Mouse (Mus musculus) gastrocnemius, adult 2 months (tissue): ENCODE measurements around the gene Adam15. TPM values are rescaled to one million over a fixed set of nuclear protein-coding genes. Genes with fewer than 3 reads are reported as not detected.

Source experiments
- DNase-seq: peaks from one replicate; pipeline ENCODE4 v3.0.0; 2022
- H3K27ac ChIP-seq: fragments of 200-600 bp; 2 replicates; pipeline ENCODE4 v1.8.1; 2022; ENCODE audit warnings: mild to moderate bottlenecking
- H3K4me3 ChIP-seq: fragments of 200-600 bp; 2 replicates; pipeline ENCODE4 v1.8.1; 2022; ENCODE audit warnings: mild to moderate bottlenecking, moderate library complexity
- CTCF ChIP-seq: fragments of 200-600 bp; IDR thresholded peaks from 2 replicates; pipeline ENCODE4 v1.8.1; 2022; ENCODE audit warnings: antibody characterized with exemption, mild to moderate bottlenecking, moderate library complexity
- intact Hi-C: fragments of 180-260 bp; cut with DNase I; formaldehyde crosslinking; loops from one replicate; pipeline ENCODE4 v1.15.1; 2025
- total RNA-seq, 2 experiments: library from RNA; stranded (reverse); gene quantifications; 2 replicates each; pipeline ENCODE4 v1.2.3; 2021

The Adam15 gene
- total RNA-seq, 2 experiments from 2014 or later = 21.7 to 30.5 TPM

DNA sequence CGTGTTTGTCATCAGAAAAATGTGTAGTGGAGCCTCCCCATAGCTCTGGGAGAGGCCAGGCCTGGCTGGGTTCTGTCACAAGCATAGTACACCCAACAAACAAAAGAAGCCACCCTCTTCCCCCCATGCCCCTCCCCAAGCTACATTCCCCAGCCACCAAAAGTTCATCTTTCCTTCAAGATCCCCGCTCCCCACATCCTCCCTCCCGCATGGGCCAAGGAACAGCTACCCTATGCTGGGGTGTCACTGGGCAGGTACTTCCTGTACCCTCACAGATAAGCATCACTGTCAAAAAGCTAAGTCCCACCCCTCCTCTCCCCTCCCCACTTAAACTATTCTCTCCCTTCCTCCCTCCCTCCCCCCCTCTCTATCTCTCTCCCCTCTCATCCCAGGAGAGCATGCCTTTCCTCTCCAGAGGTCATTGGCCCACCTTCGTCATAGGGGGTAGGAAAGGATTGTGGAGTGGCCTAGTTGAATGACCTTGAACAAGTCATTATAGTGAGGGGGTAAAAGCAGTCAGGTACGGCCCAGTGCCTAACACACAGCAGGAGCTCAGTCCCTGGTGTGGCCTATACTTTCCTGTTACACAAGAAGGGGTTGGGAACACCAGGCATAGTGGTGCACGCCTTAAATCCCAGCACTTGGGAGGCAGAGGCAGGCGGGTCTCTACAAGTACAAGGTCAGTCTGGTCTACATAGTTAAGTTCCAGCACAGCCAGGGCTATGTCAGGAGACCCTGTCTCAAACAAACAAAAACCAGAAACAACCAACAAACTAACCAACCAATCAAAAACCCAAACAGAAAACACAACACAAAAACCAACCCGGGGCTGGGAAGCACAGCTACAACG, 32.5 kb upstream of the Adam15 start:
- DNase-seq = no peak
- intact Hi-C loops = no loop called here
- TF ChIP-seq CTCF = no peak
- Histone ChIP-seq H3K4me3 (no peak overlapping the region), H3K27ac (peak overlapping the region; percentile 16)

GRCm38 (mm10) chr3:89381233-89381632, 31.4 kb upstream of the Adam15 start:
- no peak for DNase-seq
- Histone ChIP-seq H3K27ac (no peak overlapping the region), H3K4me3 (no peak overlapping the region)
- TF ChIP-seq CTCF = no peak
- intact Hi-C loops = no loop called here

GRCm38 (mm10) chr3:89380711-89381110, 30.9 kb upstream of the Adam15 start:
- intact Hi-C loops = no loop called here
- H3K4me3 ChIP-seq = no peak overlapping the region
- TF ChIP-seq CTCF = no peak
- DNase-seq = no peak
- no peak overlapping the region for H3K27ac ChIP-seq

DNA sequence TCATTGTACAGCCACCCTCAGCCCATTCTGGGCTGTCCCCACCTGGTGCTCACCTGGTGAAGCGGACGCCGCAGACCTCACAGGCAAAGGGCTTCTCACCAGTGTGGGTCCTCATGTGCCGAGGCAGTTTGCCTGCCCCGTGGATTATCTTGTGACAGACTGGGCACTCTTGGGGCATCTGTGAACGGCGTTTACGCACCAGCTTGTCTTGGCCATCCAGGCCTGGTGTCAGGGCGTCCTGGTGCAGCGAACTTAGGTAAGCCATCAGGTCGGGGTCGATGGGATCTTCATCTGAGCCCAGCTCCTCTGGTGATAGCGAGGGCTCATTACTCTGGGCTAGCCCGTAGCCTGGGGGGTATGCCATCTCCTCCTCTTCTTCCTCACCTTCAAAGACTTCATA, 30.5 kb upstream of the Adam15 start:
- intact Hi-C loops = no loop called here
- no peak overlapping the region for H3K27ac ChIP-seq
- no peak for TF ChIP-seq CTCF
- H3K4me3 ChIP-seq = no peak overlapping the region
- no peak for DNase-seq

GRCm38 (mm10) chr3:89379388-89380131, 29.8 kb upstream of the Adam15 start:
- no peak overlapping the region for H3K4me3 ChIP-seq

GRCm38 (mm10) chr3:89378394-89379067, 28.7 kb upstream of the Adam15 start:
- peak overlapping the region; percentile 84 for H3K27ac ChIP-seq
- intact Hi-C loops = loop anchor here (1.0 kb wide), 1 partner anchor 107 kb away; no protein-coding TSS in a partner anchor
- peak overlapping the region; percentile 80 for H3K4me3 ChIP-seq
- peak; percentile 100; the same call in 1 of the 2 replicates for TF ChIP-seq CTCF
- DNase-seq = peak; percentile 88

More at GRCm38 (mm10) chr3:89379388-89380131, 29.8 kb upstream of the Adam15 start:
- peak overlapping the region; percentile 84 for H3K27ac ChIP-seq
- intact Hi-C loops = no loop called here
- TF ChIP-seq CTCF = no peak
- no peak for DNase-seq

DNA sequence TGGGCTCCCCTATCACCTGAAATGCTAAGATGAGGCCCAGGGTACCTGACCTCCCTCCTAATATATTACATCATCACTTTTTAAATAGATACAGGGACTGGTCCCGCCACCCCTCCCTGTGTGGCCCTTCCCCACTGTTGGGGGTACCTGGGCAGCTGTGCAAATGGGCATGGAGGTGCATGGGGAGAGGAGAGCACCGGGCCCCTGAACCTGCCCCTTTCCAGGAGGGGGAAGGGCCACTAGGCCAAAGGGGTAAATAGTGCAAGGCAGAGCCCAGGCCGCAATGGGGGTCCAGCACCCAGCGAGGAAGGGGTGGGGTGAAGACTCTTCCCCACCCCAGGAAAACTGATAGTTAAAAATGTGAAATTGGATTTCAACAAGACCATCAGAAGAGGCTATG, 28.0 kb upstream of the Adam15 start:
- TF ChIP-seq CTCF = no peak
- Histone ChIP-seq H3K4me3 (peak overlapping the region; percentile 80), H3K27ac (peak overlapping the region; percentile 84)
- intact Hi-C loops = loop anchor here (1.0 kb wide), 1 partner anchor 107 kb away; no protein-coding TSS in a partner anchor
- DNase-seq = no peak

- no peak for TF ChIP-seq CTCF
- Histone ChIP-seq H3K27ac (no peak overlapping the region), H3K4me3 (no peak overlapping the region)
- DNase-seq = no peak
- intact Hi-C loops = no loop called here
Observed at GRCm38 (mm10) chr3:89373581-89374231, 23.9 kb upstream of the Adam15 start.

- Histone ChIP-seq H3K27ac (no peak overlapping the region), H3K4me3 (no peak overlapping the region)
- TF ChIP-seq CTCF = no peak
- no peak for DNase-seq
- intact Hi-C loops = no loop called here
Observed at GRCm38 (mm10) chr3:89367338-89367737, 17.5 kb upstream of the Adam15 start.

GRCm38 (mm10) chr3:89365486-89366414, 16.0 kb upstream of the Adam15 start:
- H3K27ac ChIP-seq = no peak overlapping the region
- no peak for DNase-seq
- no peak overlapping the region for H3K4me3 ChIP-seq
- no peak for TF ChIP-seq CTCF
- intact Hi-C loops = no loop called here

DNA sequence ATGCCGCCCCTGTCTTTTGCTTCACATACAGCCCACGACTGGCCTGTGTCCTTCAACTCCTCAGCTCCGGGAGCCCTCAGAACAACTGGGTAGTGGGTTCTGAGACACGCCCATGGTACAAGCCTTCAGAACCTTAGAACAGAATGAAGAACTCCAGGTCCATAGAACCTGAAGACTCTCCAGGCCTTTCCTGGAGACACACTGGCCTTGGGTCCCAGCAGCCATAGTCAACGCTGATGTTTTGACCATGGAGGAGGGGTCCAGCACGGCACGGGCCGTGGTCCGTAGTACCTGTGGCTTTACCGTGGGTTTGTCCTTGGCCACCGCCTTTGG, 15.3 kb upstream of the Adam15 start, which contains the start of gene Dcst1:
Gene Dcst1, minus strand, starts transcription at position 101 of the 333 bp plus-strand sequence.
- intact Hi-C loops = no loop called here
- H3K27ac ChIP-seq = no peak within 1 kb of the TSS
- no peak within 1 kb of the TSS for H3K4me3 ChIP-seq
- DNase-seq = no peak
- no peak for TF ChIP-seq CTCF
